Mouse (Mus musculus) intestine, embryonic 15.5 days (tissue): Measurements from ENCODE around the gene Gm17657. TPM values are rescaled to one million over a fixed set of nuclear protein-coding genes. Genes with fewer than 3 reads are reported as not detected.

ENCODE experiments used
- ATAC-seq: fragments of 200-750 bp; cut with Nextera tagmentation; 2 replicates; pipeline ENCODE4 v1.8.0; 2017; ENCODE audit warnings: moderate TSS enrichment, moderate library complexity
- H3K27ac ChIP-seq: fragments of 300-500 bp; sonication (generic); 2 replicates; pipeline ENCODE4 v1.5.1; 2015; ENCODE audit warnings: mild to moderate bottlenecking, inconsistent platforms
- H3K27me3 ChIP-seq: fragments of 300-500 bp; sonication (generic); replicated peaks from 2 replicates; pipeline ENCODE4 v1.6.1; 2015; ENCODE audit warnings: inconsistent platforms
- H3K36me3 ChIP-seq: fragments of 300-500 bp; sonication (generic); 2 replicates; pipeline ENCODE4 v1.6.1; 2015; ENCODE audit warnings: inconsistent platforms
- H3K4me1 ChIP-seq: fragments of 300-500 bp; sonication (generic); replicated peaks from 2 replicates; pipeline ENCODE4 v1.6.1; 2015; ENCODE audit warnings: inconsistent platforms
- H3K4me2 ChIP-seq: fragments of 300-500 bp; sonication (generic); replicated peaks from 2 replicates; pipeline ENCODE4 v1.6.1; 2015; ENCODE audit warnings: mild to moderate bottlenecking, inconsistent platforms
- H3K4me3 ChIP-seq: fragments of 300-500 bp; sonication (generic); replicated peaks from 2 replicates; pipeline ENCODE4 v1.5.1; 2015; ENCODE audit warnings: inconsistent platforms
- H3K9ac ChIP-seq: fragments of 300-500 bp; sonication (generic); 2 replicates; pipeline ENCODE4 v1.6.1; 2015; ENCODE audit warnings: inconsistent platforms
- H3K9me3 ChIP-seq: fragments of 300-500 bp; sonication (generic); 2 replicates; pipeline ENCODE4 v1.6.1; 2016; ENCODE audit warnings: inconsistent platforms
- WGBS: fragments of 180-500 bp; shearing (Covaris S2); methylation state at CpG from one replicate; pipeline ENCODE4 v1.1.7; 2015; 5-methylcytosine and 5-hydroxymethylcytosine counted together
- polyA plus RNA-seq: library from polyadenylated mRNA; unstranded; fragments of >200 nt; fragmentation: Nextera tagmentation; extraction: Ambion mirVana; gene quantifications from 2 replicates; pipeline ENCODE4 v1.2.1, GENCODE M21; 2015

Gm17657 gene
- polyA plus RNA-seq: not detected in 2 replicates

DNA sequence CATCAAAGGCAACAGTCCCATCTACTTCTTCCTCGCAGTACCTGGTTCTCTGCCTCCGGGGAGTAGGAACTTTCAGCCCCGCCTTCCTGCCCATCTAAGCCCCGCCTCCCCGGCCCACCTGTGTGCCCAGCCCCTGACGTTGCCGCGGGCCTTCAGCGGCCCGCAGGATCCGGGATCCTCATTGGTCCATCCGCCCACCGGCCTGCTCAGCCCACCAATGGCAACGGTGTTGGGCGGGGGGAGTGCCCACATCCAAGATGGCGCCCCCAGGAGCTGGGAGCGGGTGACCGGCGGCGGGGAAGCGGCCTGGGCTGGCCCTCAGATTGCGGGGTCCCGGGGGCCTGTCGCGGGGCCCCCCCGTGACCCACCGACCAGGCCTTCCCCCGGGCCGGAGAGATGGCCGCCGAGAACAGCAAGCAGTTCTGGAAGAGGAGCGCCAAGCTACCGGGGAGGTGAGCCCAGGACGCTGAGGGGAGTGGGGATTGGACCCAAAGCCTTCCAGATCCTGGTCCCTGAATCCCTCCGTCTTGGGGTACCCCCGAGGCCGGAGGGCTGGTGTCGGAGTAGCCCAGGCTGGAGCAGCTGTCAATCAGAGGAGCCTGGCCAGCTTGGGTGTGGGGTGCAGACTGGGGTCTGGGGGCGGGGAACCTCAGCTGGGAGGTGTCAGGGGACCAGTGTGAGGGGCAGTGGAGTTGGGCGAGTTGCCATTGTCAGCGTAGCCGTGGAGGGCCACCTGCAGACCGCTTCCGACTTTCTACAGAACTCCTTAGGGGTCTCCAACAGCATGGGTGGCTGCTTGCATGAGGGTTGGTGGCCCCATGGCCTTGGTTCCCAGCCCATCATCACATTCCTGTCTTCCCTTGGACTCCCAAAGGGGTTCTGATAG, at the start of gene Gm17657, which contains the start of gene Tbc1d22b:
Gene Gm17657, minus strand, starts transcription at position 96 of the 886 bp plus-strand sequence.
Gene Tbc1d22b, plus strand, starts transcription at position 243 of the 886 bp plus-strand sequence.
- no peaks in the 10 kb centered on the region for H3K27me3 ChIP-seq
- no peaks in the 10 kb centered on the region for H3K9me3 ChIP-seq
- H3K4me3 ChIP-seq: peak within 1 kb of the TSS; percentile 94
- peak within 1 kb of the TSS; percentile 63 for H3K27ac ChIP-seq
- H3K4me1 ChIP-seq: peaks cover 10% of the 10 kb centered on the region; the same call in 1 of the 2 replicates
- peak within 1 kb of the TSS; percentile 95 for H3K4me2 ChIP-seq
- peak within 1 kb of the TSS; percentile 97 for H3K9ac ChIP-seq
- ATAC-seq: peak; percentile 100
- H3K36me3 ChIP-seq: no peaks in the 10 kb centered on the region
- WGBS: under 1% methylated on average over 44 of the region's 44 CpGs

DNA sequence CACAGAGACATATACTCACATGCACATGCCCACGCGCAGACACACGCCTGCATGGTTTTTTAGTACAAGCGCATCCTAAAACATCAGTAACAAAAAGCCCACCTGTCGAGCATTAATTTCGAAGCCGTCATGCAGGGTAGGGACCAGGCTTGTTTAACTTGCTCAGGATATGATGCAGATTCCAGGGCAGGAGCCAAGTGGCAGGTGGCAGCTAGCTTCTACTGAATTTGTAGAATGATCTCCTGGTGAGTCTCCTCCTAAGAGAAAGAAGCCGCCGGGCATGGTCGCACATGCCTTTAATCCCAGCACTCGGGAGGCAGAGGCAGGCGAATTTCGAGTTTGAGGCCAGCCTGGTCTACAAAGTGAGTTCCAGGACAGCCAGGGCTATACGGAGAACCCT, 49.6 kb upstream of the Gm17657 start:
- H3K36me3 ChIP-seq: peaks cover 16% of the 10 kb centered on the region
- H3K4me1 ChIP-seq: no peaks in the 10 kb centered on the region
- H3K9me3 ChIP-seq: no peaks in the 10 kb centered on the region
- ATAC-seq: no peak
- no peak overlapping the region for H3K9ac ChIP-seq
- 92% methylated on average over 14 of the region's 14 CpGs for WGBS
- H3K27me3 ChIP-seq: no peaks in the 10 kb centered on the region
- H3K27ac ChIP-seq: no peak overlapping the region
- H3K4me3 ChIP-seq: no peak overlapping the region
- no peak overlapping the region for H3K4me2 ChIP-seq

DNA sequence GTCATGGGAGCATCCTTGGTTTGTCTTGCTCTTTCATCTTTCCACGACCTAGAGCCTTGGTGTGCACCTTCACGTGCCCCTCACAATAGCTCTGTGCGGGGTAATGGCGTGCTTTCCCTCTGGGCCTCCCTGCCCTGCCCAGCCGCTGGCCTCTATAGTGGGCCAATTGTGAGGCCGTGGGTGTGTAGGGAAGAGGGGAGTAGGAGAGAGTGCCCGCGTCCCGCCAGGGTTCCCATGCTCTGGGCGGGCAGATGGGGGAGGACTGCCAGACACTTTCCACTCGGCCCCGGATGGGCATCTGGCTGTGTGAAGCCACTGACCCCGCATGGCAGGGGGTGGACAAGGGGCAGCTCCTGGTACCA, 47.3 kb upstream of the Gm17657 start:
- no peak for ATAC-seq
- Histone ChIP-seq H3K4me2 (no peak overlapping the region), H3K4me1 (no peaks in the 10 kb centered on the region), H3K27me3 (no peaks in the 10 kb centered on the region), H3K4me3 (no peak overlapping the region), H3K36me3 (peaks cover 16% of the 10 kb centered on the region), H3K27ac (no peak overlapping the region), H3K9ac (no peak overlapping the region), H3K9me3 (no peaks in the 10 kb centered on the region)
- WGBS: 84% methylated on average over 13 of the region's 13 CpGs

DNA sequence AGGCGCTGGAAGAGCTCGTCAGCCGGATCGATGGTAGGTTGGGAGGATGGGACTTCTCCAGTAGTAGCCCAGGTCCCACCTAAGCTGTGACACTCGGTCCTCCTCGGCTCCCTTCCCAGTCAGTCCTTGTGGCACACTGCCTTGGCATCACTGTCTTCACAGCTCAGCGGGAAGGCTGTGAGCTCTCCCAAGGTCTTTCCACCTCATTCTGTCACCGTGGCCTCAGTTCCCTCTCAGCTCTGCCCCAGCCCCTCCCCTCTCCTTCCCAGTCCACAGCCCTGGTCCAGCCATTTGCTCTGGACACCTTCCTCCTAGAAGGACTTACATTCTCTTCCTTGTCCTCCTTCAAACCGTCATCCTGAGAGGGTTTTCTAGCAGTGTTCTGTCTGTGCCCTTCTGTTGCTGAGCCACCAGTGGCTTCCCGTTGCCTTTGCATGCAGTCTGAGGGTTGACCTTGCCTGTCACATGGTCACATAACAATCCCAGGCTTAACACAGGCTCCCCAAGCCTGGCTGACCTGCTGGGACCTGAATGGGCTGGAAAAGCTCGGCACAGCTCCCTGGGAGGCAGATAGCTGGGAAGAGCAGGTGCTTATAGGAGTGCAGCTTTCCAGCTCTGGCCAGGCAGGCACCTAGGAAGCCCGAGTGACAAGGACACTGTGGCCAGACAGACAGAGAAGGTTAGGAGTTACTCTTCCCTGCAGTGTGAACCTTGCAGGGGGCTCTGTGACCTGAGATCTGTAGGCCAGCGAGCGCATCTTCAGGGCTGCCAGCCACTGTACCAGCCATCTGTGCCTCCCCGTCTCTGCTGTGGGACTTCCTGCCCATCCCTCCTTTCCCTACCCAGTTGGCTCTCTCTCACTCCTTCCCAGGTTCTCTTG, 46.7 kb upstream of the Gm17657 start:
- no peak for ATAC-seq

DNA sequence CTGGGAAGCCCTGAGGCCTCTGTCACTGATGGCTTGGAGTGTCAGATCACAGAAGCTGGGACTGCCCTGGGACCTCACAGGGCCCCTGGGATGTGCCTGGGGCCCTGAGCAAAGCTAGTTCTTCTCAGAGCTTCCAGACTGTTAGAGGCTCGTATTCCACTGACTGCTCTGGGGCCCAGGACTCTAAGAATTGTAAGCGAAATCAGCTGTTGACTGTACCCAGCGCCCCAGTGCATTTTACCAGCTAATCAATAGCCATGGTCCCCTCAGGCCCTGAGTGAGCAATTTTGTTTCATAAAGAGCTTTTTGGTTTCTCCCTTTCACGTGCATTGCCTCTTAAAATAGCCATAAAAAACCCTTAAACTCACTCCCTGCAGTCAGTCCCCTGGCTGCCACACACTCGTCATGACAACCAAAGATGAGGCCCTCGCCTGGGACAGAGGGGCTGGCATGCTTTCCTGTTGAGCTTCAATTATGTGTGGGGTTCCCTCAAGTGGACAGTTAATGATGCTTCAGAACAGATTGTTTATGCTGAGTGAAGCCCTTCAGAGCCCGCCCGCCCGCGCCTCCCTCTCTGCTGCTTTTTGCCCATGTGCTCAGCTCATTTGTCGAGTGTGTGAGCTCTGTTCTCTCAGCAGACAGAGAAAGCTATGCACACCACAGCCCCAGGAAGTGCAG, 39.9 kb upstream of the Gm17657 start:
- Histone ChIP-seq H3K9ac (no peak overlapping the region), H3K4me3 (no peak overlapping the region), H3K4me2 (no peak overlapping the region), H3K9me3 (no peaks in the 10 kb centered on the region), H3K36me3 (no peaks in the 10 kb centered on the region), H3K4me1 (peaks cover 6% of the 10 kb centered on the region; the same call in 1 of the 2 replicates), H3K27ac (no peak overlapping the region), H3K27me3 (no peaks in the 10 kb centered on the region)
- WGBS: 45% methylated on average over 11 of the region's 11 CpGs
- no peak for ATAC-seq

More for the DNA sequence above, 46.7 kb upstream of the Gm17657 start:
- H3K4me3 ChIP-seq: no peak overlapping the region
- no peak overlapping the region for H3K27ac ChIP-seq
- no peaks in the 10 kb centered on the region for H3K27me3 ChIP-seq
- WGBS: 84% methylated on average over 15 of the region's 15 CpGs
- H3K4me2 ChIP-seq: no peak overlapping the region
- H3K4me1 ChIP-seq: no peaks in the 10 kb centered on the region
- H3K36me3 ChIP-seq: peaks cover 16% of the 10 kb centered on the region
- no peaks in the 10 kb centered on the region for H3K9me3 ChIP-seq
- H3K9ac ChIP-seq: no peak overlapping the region

DNA sequence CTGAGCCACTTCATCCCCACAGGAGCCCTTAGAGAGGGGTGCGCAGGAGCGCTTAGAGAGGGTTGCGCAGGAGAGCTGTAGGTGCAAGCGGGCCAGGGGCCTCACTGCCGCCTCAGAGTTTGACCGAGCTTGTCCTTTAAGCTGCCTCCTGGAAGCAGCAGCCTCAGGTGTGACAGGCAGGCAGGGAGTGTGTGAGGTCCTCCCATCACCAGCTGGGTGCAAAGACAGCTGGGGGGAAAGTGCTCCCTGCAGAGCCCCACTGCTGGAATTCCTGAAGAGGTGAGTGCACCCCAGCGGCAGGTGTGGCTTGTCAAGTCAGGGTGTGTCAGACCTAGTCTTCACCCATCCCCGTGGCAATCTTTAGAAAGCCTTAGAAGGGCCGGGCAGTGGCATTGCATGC, 37.5 kb upstream of the Gm17657 start:
- Histone ChIP-seq H3K4me3 (no peak overlapping the region), H3K9ac (no peak overlapping the region), H3K27me3 (no peaks in the 10 kb centered on the region), H3K4me2 (no peak overlapping the region), H3K4me1 (peaks cover 6% of the 10 kb centered on the region; the same call in 1 of the 2 replicates), H3K27ac (no peak overlapping the region), H3K9me3 (no peaks in the 10 kb centered on the region), H3K36me3 (no peaks in the 10 kb centered on the region)
- 74% methylated on average over 9 of the region's 9 CpGs for WGBS
- ATAC-seq: 0 out of 2 replicates have a peak, but pooled peaks have one; percentile 25

DNA sequence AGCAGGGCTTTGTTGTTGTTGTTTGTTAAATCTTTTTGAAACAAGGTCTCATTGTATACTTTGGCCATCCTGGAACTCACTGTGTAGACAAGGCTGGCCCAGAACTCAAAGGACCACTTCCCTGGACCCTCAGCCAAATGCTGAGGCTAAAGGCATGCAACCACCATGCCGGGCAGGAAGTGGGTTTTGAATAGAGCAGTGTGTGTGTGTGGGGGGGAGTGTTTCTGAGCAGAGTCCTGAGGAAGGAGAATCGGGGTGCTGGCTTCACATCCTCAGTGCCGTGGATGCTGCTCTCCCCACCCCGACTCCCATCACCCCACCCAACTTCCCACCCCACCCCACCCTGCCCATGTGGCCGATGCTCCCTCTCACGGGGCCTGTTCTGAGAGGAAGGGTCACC, 36.0 kb upstream of the Gm17657 start:
- WGBS: 87% methylated on average over 6 of the region's 6 CpGs
- Histone ChIP-seq H3K4me1 (peaks cover 6% of the 10 kb centered on the region; the same call in 1 of the 2 replicates), H3K4me3 (no peak overlapping the region), H3K9ac (no peak overlapping the region), H3K27me3 (no peaks in the 10 kb centered on the region), H3K4me2 (no peak overlapping the region), H3K27ac (no peak overlapping the region), H3K9me3 (no peaks in the 10 kb centered on the region), H3K36me3 (no peaks in the 10 kb centered on the region)
- no peak for ATAC-seq

DNA sequence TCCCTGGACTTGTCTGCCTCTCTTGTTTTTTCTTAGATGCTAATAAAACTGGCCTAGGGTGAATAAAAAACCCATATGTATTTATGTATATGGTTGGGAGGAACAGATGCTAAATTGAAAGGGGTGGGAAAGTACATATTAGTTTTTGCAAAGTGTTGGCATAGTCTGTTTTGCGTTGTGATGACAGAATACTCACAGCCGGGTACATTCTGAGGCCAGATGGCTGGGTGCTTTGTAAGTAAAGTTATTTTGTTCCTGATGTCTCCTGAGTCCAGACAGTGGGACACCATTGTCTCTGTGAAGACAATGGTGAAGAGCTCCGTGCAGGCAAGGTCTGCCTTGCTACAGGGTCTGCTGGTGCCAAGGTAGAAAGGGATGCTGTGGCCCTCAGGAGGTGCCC, 35.3 kb upstream of the Gm17657 start:
- Histone ChIP-seq H3K9me3 (no peaks in the 10 kb centered on the region), H3K27me3 (no peaks in the 10 kb centered on the region), H3K4me2 (no peak overlapping the region), H3K9ac (no peak overlapping the region), H3K4me1 (peaks cover 6% of the 10 kb centered on the region; the same call in 1 of the 2 replicates), H3K27ac (no peak overlapping the region), H3K36me3 (no peaks in the 10 kb centered on the region), H3K4me3 (no peak overlapping the region)
- no peak for ATAC-seq
- 69% methylated on average over 3 of the region's 3 CpGs for WGBS

DNA sequence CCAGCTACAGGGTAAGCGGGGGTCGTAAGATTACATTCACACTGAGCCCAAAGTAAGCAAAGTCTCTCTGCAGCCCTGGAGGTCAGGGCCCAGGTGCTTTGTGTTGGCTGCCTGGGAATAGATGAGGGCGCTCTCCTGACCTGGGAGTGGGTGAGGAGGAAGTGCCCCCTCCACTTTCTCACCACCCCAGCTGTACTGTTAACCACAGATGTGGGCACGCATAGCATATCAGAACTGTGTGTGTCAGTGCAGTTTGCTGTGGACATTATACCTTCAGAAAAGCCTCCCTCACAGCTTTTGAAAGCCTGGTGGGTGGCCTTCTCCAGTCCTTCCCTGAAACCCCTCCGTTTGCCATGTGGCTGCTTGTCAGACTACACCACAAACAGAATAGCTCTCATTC, 34.9 kb upstream of the Gm17657 start:
- no peak overlapping the region for H3K27ac ChIP-seq
- WGBS: 61% methylated on average over 5 of the region's 5 CpGs
- H3K4me1 ChIP-seq: peaks cover 5% of the 10 kb centered on the region; the same call in 1 of the 2 replicates
- no peak for ATAC-seq
- no peaks in the 10 kb centered on the region for H3K9me3 ChIP-seq
- H3K4me2 ChIP-seq: no peak overlapping the region
- no peak overlapping the region for H3K9ac ChIP-seq
- no peak overlapping the region for H3K4me3 ChIP-seq
- no peaks in the 10 kb centered on the region for H3K27me3 ChIP-seq
- H3K36me3 ChIP-seq: 0 out of 2 replicates have a peak, but pooled peaks cover under 1% of the 10 kb centered on the region

DNA sequence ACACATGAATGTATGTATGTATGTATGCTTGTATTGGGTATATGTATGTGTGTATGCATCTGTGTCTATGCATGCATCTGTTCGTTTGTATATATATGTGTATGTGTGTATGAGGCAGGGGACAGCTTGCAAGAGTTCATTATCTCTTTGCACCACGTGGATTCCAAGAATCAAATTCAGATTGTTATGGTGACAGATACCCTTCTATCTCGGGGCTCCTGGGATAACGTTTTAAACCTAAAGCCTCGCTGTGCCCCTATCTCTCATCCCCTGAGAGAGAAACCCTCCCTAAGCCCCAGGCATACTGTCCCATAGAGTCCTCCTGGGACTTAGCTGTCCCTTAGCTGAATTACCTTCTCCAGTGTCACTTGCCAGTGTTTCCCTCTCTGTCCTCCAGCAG, 34.1 kb upstream of the Gm17657 start:
- Histone ChIP-seq H3K4me1 (0 out of 2 replicates have a peak, but pooled peaks cover 5% of the 10 kb centered on the region), H3K27me3 (no peaks in the 10 kb centered on the region), H3K9ac (no peak overlapping the region), H3K9me3 (no peaks in the 10 kb centered on the region), H3K27ac (no peak overlapping the region), H3K4me2 (no peak overlapping the region), H3K36me3 (peaks cover 8% of the 10 kb centered on the region; the same call in 1 of the 2 replicates), H3K4me3 (no peak overlapping the region)
- ATAC-seq: no peak
- 85% methylated on average over 5 of the region's 5 CpGs for WGBS

DNA sequence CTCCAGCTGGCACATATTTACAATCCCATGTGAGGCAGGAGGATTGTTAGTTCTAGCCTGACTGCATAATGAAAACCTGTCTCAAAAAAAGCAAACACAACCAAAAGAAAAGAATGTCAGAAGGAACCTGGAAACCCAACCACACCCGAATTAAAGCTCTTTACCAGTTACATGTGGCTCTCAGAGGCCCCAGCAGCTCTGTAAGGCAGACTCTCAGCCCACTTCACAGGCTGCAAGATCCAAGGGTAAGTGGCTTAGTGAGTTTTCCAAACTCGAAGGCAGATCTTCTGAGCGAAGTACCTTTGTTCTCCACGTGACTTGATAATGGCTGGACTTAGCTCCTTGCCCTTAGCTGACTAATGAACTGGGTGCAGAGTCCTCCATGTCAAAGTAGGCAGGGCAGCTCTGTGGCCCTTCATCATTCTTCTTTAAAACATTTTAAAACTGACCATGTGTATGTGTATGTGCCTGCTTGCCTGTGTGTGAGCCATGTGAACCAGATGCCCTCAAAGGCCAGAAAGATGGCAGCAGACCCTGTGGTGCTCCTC, 30.2 kb upstream of the Gm17657 start:
- peak; percentile 84 for ATAC-seq
- Histone ChIP-seq H3K4me3 (no peak overlapping the region), H3K9ac (no peak overlapping the region), H3K4me1 (0 out of 2 replicates have a peak, but pooled peaks cover 5% of the 10 kb centered on the region), H3K9me3 (no peaks in the 10 kb centered on the region), H3K27ac (peak overlapping the region; percentile 51), H3K36me3 (peaks cover 8% of the 10 kb centered on the region; the same call in 1 of the 2 replicates), H3K4me2 (no peak overlapping the region), H3K27me3 (no peaks in the 10 kb centered on the region)
- 67% methylated on average over 4 of the region's 4 CpGs for WGBS
